Mouse (Mus musculus): ENCODE measurements around the gene Fez1. TPM values are rescaled to one million over a fixed set of nuclear protein-coding genes. Genes with fewer than 3 reads are reported as not detected.
A peak's percentile ranks its signal among the peaks of the same experiment; 100 is the strongest.

Fez1 gene
- polyA plus RNA-seq, 1 experiment from 2014 or later, result 24.0 TPM

GRCm38 (mm10) chr9:36822024-36822423 lies 360 bp downstream of the Fez1 start:
- no peak for ATAC-seq (ENCODE audit: insufficient number of reproducible peaks, insufficient read depth, low FRiP score, low read depth)
- 37% methylated on average over 2 of the region's 2 CpGs for WGBS
- no peaks in the 10 kb centered on the region for H3K9me3 ChIP-seq (ENCODE audit: control insufficient read depth, low read depth, low read length)
- no peaks in the 10 kb centered on the region for H3K36me3 ChIP-seq (ENCODE audit: control insufficient read depth, insufficient read depth, low read length)
- H3K27ac ChIP-seq (ENCODE audit: low read length), result 0 out of 2 replicates have a peak overlapping the region, but pooled peaks have one; percentile 15
- peaks cover 6% of the 10 kb centered on the region; the same call in 1 of the 2 replicates for H3K4me1 ChIP-seq (ENCODE audit: control insufficient read depth, insufficient read depth, low read length)
- no peak overlapping the region for H3K4me3 ChIP-seq (ENCODE audit: low read depth, low read length)
- H3K4me2 ChIP-seq (replicated peaks; ENCODE audit: low read depth, low read length), result no peak overlapping the region; the same call in 1 of the 2 replicates
- no peaks in the 10 kb centered on the region for H3K27me3 ChIP-seq (ENCODE audit: control insufficient read depth, insufficient read depth, low read length)
- H3K9ac ChIP-seq (replicated peaks; ENCODE audit: low read depth, low read length), result no peak overlapping the region

- 56% methylated on average over 2 of the region's 2 CpGs for WGBS
- no peaks in the 10 kb centered on the region for H3K9me3 ChIP-seq (ENCODE audit: control insufficient read depth, low read depth, low read length)
- H3K4me3 ChIP-seq (ENCODE audit: low read depth, low read length), result no peak overlapping the region
- no peak overlapping the region for H3K4me2 ChIP-seq (replicated peaks; ENCODE audit: low read depth, low read length)
- no peaks in the 10 kb centered on the region for H3K27me3 ChIP-seq (ENCODE audit: control insufficient read depth, insufficient read depth, low read length)
- H3K4me1 ChIP-seq (ENCODE audit: control insufficient read depth, insufficient read depth, low read length), result peaks cover 3% of the 10 kb centered on the region; the same call in 1 of the 2 replicates
- ATAC-seq (ENCODE audit: insufficient number of reproducible peaks, insufficient read depth, low FRiP score, low read depth), result no peak
- H3K36me3 ChIP-seq (ENCODE audit: control insufficient read depth, insufficient read depth, low read length), result no peaks in the 10 kb centered on the region
- H3K27ac ChIP-seq (ENCODE audit: low read length), result no peak overlapping the region
- H3K9ac ChIP-seq (replicated peaks; ENCODE audit: low read depth, low read length), result no peak overlapping the region
Observed at GRCm38 (mm10) chr9:36826612-36827363, 5.1 kb downstream of the Fez1 start.

GRCm38 (mm10) chr9:36831401-36831800 lies 9.7 kb downstream of the Fez1 start:
- Histone ChIP-seq H3K9ac (replicated peaks; ENCODE audit: low read depth, low read length) (no peak overlapping the region), H3K9me3 (ENCODE audit: control insufficient read depth, low read depth, low read length) (no peaks in the 10 kb centered on the region), H3K36me3 (ENCODE audit: control insufficient read depth, insufficient read depth, low read length) (no peaks in the 10 kb centered on the region), H3K4me1 (ENCODE audit: control insufficient read depth, insufficient read depth, low read length) (no peaks in the 10 kb centered on the region), H3K27ac (ENCODE audit: low read length) (no peak overlapping the region), H3K27me3 (ENCODE audit: control insufficient read depth, insufficient read depth, low read length) (0 out of 2 replicates have a peak, but pooled peaks cover 2% of the 10 kb centered on the region), H3K4me2 (replicated peaks; ENCODE audit: low read depth, low read length) (no peak overlapping the region), H3K4me3 (ENCODE audit: low read depth, low read length) (no peak overlapping the region)
- no peak for ATAC-seq (ENCODE audit: insufficient number of reproducible peaks, insufficient read depth, low FRiP score, low read depth)
- WGBS, result 78% methylated on average over 6 of the region's 6 CpGs

- Histone ChIP-seq H3K4me2 (replicated peaks; ENCODE audit: low read depth, low read length) (peak overlapping the region; percentile 62), H3K9ac (replicated peaks; ENCODE audit: low read depth, low read length) (0 out of 2 replicates have a peak overlapping the region, but pooled peaks have one; percentile 2), H3K4me3 (ENCODE audit: low read depth, low read length) (peak overlapping the region; percentile 28), H3K9me3 (ENCODE audit: control insufficient read depth, low read depth, low read length) (no peaks in the 10 kb centered on the region), H3K4me1 (ENCODE audit: control insufficient read depth, insufficient read depth, low read length) (no peaks in the 10 kb centered on the region), H3K27me3 (ENCODE audit: control insufficient read depth, insufficient read depth, low read length) (0 out of 2 replicates have a peak, but pooled peaks cover 2% of the 10 kb centered on the region), H3K36me3 (ENCODE audit: control insufficient read depth, insufficient read depth, low read length) (no peaks in the 10 kb centered on the region), H3K27ac (ENCODE audit: low read length) (no peak overlapping the region)
- peak; percentile 87 for ATAC-seq (ENCODE audit: insufficient number of reproducible peaks, insufficient read depth, low FRiP score, low read depth)
- under 1% methylated on average over 32 of the region's 32 CpGs for WGBS
Observed at GRCm38 (mm10) chr9:36832529-36832928, 10.9 kb downstream of the Fez1 start.

- H3K36me3 ChIP-seq (ENCODE audit: control insufficient read depth, insufficient read depth, low read length), result no peaks in the 10 kb centered on the region
- H3K9ac ChIP-seq (replicated peaks; ENCODE audit: low read depth, low read length), result 0 out of 2 replicates have a peak overlapping the region, but pooled peaks have one; percentile 2
- H3K27me3 ChIP-seq (ENCODE audit: control insufficient read depth, insufficient read depth, low read length), result 0 out of 2 replicates have a peak, but pooled peaks cover 2% of the 10 kb centered on the region
- H3K4me2 ChIP-seq (replicated peaks; ENCODE audit: low read depth, low read length), result peak overlapping the region; percentile 62
- H3K4me1 ChIP-seq (ENCODE audit: control insufficient read depth, insufficient read depth, low read length), result no peaks in the 10 kb centered on the region
- WGBS, result 3% methylated on average over 31 of the region's 31 CpGs
- H3K9me3 ChIP-seq (ENCODE audit: control insufficient read depth, low read depth, low read length), result no peaks in the 10 kb centered on the region
- peak overlapping the region; percentile 28 for H3K4me3 ChIP-seq (ENCODE audit: low read depth, low read length)
- peak; percentile 66; the same call in 1 of the 2 replicates for ATAC-seq (ENCODE audit: insufficient number of reproducible peaks, insufficient read depth, low FRiP score, low read depth)
- no peak overlapping the region for H3K27ac ChIP-seq (ENCODE audit: low read length)
Observed at GRCm38 (mm10) chr9:36833043-36833881, 11.6 kb downstream of the Fez1 start.

- peak overlapping the region; percentile 62 for H3K4me2 ChIP-seq (replicated peaks; ENCODE audit: low read depth, low read length)
- H3K27me3 ChIP-seq (ENCODE audit: control insufficient read depth, insufficient read depth, low read length), result 0 out of 2 replicates have a peak, but pooled peaks cover 2% of the 10 kb centered on the region
- ATAC-seq (ENCODE audit: insufficient number of reproducible peaks, insufficient read depth, low FRiP score, low read depth), result no peak
- H3K9me3 ChIP-seq (ENCODE audit: control insufficient read depth, low read depth, low read length), result no peaks in the 10 kb centered on the region
- peak overlapping the region; percentile 28; the same call in 1 of the 2 replicates for H3K4me3 ChIP-seq (ENCODE audit: low read depth, low read length)
- H3K36me3 ChIP-seq (ENCODE audit: control insufficient read depth, insufficient read depth, low read length), result no peaks in the 10 kb centered on the region
- no peaks in the 10 kb centered on the region for H3K4me1 ChIP-seq (ENCODE audit: control insufficient read depth, insufficient read depth, low read length)
- H3K27ac ChIP-seq (ENCODE audit: low read length), result no peak overlapping the region
- WGBS, result 38% methylated on average over 3 of the region's 3 CpGs
- H3K9ac ChIP-seq (replicated peaks; ENCODE audit: low read depth, low read length), result no peak overlapping the region
Observed at GRCm38 (mm10) chr9:36833914-36834313, 12.2 kb downstream of the Fez1 start.

GRCm38 (mm10) chr9:36846346-36846745 lies 24.7 kb downstream of the Fez1 start:
- Histone ChIP-seq H3K27me3 (ENCODE audit: control insufficient read depth, insufficient read depth, low read length) (no peaks in the 10 kb centered on the region), H3K4me1 (ENCODE audit: control insufficient read depth, insufficient read depth, low read length) (no peaks in the 10 kb centered on the region), H3K4me2 (replicated peaks; ENCODE audit: low read depth, low read length) (no peak overlapping the region), H3K9ac (replicated peaks; ENCODE audit: low read depth, low read length) (no peak overlapping the region), H3K27ac (ENCODE audit: low read length) (no peak overlapping the region), H3K9me3 (ENCODE audit: control insufficient read depth, low read depth, low read length) (no peaks in the 10 kb centered on the region), H3K4me3 (ENCODE audit: low read depth, low read length) (no peak overlapping the region), H3K36me3 (ENCODE audit: control insufficient read depth, insufficient read depth, low read length) (no peaks in the 10 kb centered on the region)
- 53% methylated on average over 4 of the region's 4 CpGs for WGBS
- no peak for ATAC-seq (ENCODE audit: insufficient number of reproducible peaks, insufficient read depth, low FRiP score, low read depth)

GRCm38 (mm10) chr9:36848661-36849060 lies 27.0 kb downstream of the Fez1 start:
- H3K4me3 ChIP-seq (ENCODE audit: low read depth, low read length), result no peak overlapping the region
- ATAC-seq (ENCODE audit: insufficient number of reproducible peaks, insufficient read depth, low FRiP score, low read depth), result no peak
- no peaks in the 10 kb centered on the region for H3K27me3 ChIP-seq (ENCODE audit: control insufficient read depth, insufficient read depth, low read length)
- H3K4me1 ChIP-seq (ENCODE audit: control insufficient read depth, insufficient read depth, low read length), result no peaks in the 10 kb centered on the region
- no peak overlapping the region for H3K9ac ChIP-seq (replicated peaks; ENCODE audit: low read depth, low read length)
- H3K36me3 ChIP-seq (ENCODE audit: control insufficient read depth, insufficient read depth, low read length), result no peaks in the 10 kb centered on the region
- no peak overlapping the region for H3K27ac ChIP-seq (ENCODE audit: low read length)
- no peak overlapping the region for H3K4me2 ChIP-seq (replicated peaks; ENCODE audit: low read depth, low read length)
- H3K9me3 ChIP-seq (ENCODE audit: control insufficient read depth, low read depth, low read length), result no peaks in the 10 kb centered on the region
- WGBS, result 80% methylated on average over 2 of the region's 2 CpGs
